Mouse (Mus musculus) Patski (cell line): ENCODE measurements around the gene Gm11992. TPM values are rescaled to one million over a fixed set of nuclear protein-coding genes. Genes with fewer than 3 reads are reported as not detected.

ENCODE experiments used
- ATAC-seq: fragments of 100-300 bp; one replicate; pipeline ENCODE4 v1.8.0; 2021
- CTCF ChIA-PET: fragments of 350-600 bp; sonication (Branson Sonifier 250); formaldehyde crosslinking; loops from one replicate; lab custom pipeline; 2022; ENCODE audit warnings: inconsistent platforms; lab: Charles Lee
- POLR2A ChIA-PET: fragments of 350-600 bp; sonication (Branson Sonifier 250); formaldehyde crosslinking; loops from one replicate; lab custom pipeline; 2022; ENCODE audit warnings: antibody characterized with exemption, inconsistent platforms; lab: Charles Lee
- DNase-seq: peaks from one replicate; pipeline ENCODE4 v3.0.0-alpha.2; 2011; ENCODE audit warnings: low read depth, low spot score
- H3K27me3 ChIP-seq: fragments of 371-371 bp; one replicate; pipeline ENCODE4 v1.5.1; 2021
- CTCF ChIP-seq: fragments of 100-300 bp; IDR thresholded peaks from one replicate; pipeline ENCODE4 v1.5.1; 2021
- in situ Hi-C: fragments of 300-500 bp; cut with MboI; formaldehyde crosslinking; loops from 3 replicates; pipeline ENCODE4 v1.11.1; 2018; ENCODE audit warnings: low pct_unique_long_range_greater_than_20kb, mixed read lengths
- polyA plus RNA-seq: library from polyadenylated mRNA; unstranded; gene quantifications from one replicate; pipeline ENCODE4 v1.2.3, GENCODE M21; 2021

The Gm11992 gene
- polyA plus RNA-seq, 1 experiment from 2014 or later: 2.6 TPM

GRCm38 (mm10) chr11:9115367-9116120 is 67.2 kb downstream of the Gm11992 start:
- in situ Hi-C loops: no loop called here
- ATAC-seq (no peak), DNase-seq (no peak)
- TF ChIP-seq CTCF: no peak
- CTCF ChIA-PET: no interaction called here
- peaks cover 39% of the 10 kb centered on the region for H3K27me3 ChIP-seq
- POLR2A ChIA-PET: no interaction called here

GRCm38 (mm10) chr11:9116121-9116520 is 67.7 kb downstream of the Gm11992 start:
- in situ Hi-C loops: no loop called here
- POLR2A ChIA-PET: no interaction called here
- H3K27me3 ChIP-seq: peaks cover 38% of the 10 kb centered on the region
- no peak for DNase-seq
- no peak for TF ChIP-seq CTCF
- CTCF ChIA-PET: no interaction called here
- no peak for ATAC-seq

GRCm38 (mm10) chr11:9116916-9117315 is 68.5 kb downstream of the Gm11992 start:
- in situ Hi-C loops: no loop called here
- no peak for DNase-seq
- H3K27me3 ChIP-seq: peaks cover 32% of the 10 kb centered on the region
- no peak for ATAC-seq
- POLR2A ChIA-PET: no interaction called here
- TF ChIP-seq CTCF: no peak
- CTCF ChIA-PET: interaction anchor here (1.0 kb wide), 1 partner anchor 17 kb away, joined by 3 read pairs; no protein-coding TSS in a partner anchor

- in situ Hi-C loops: no loop called here
- peaks cover 26% of the 10 kb centered on the region for H3K27me3 ChIP-seq
- ATAC-seq (peak; percentile 100), DNase-seq (no peak)
- ChIA-PET CTCF (interaction anchor here (1.0 kb wide), 2 partner anchors 17 to 113 kb away, joined by 3 read pairs; no protein-coding TSS in a partner anchor), POLR2A (no interaction called here)
- TF ChIP-seq CTCF: no peak
Measured at GRCm38 (mm10) chr11:9117358-9118049, 69.1 kb downstream of the Gm11992 start.

- in situ Hi-C loops: no loop called here
- DNase-seq (peak; percentile 35), ATAC-seq (peak; percentile 53)
- no peak for TF ChIP-seq CTCF
- CTCF ChIA-PET: interaction anchor here (0.9 to 1.0 kb wide), 2 partner anchors 18 to 113 kb away, joined by 3 read pairs; no protein-coding TSS in a partner anchor
- peaks cover 21% of the 10 kb centered on the region for H3K27me3 ChIP-seq
- POLR2A ChIA-PET: no interaction called here
Measured at GRCm38 (mm10) chr11:9118050-9118420, 69.6 kb downstream of the Gm11992 start, which contains the start of gene Upp1. TSS of gene Upp1 (plus strand) at chr11:9118103.

GRCm38 (mm10) chr11:9118421-9119121 is 70.2 kb downstream of the Gm11992 start:
- no peak for TF ChIP-seq CTCF
- ATAC-seq: peak; percentile 65
- H3K27me3 ChIP-seq: peaks cover 15% of the 10 kb centered on the region
- POLR2A ChIA-PET: no interaction called here
- CTCF ChIA-PET: interaction anchor here (0.9 to 1.0 kb wide), 2 partner anchors 18 to 114 kb away, joined by 3 read pairs; no protein-coding TSS in a partner anchor
- DNase-seq: no peak
- in situ Hi-C loops: no loop called here

Other genes with a start within 250 kb of the Gm11992 start
- 0.09 TPM for gene Pkd1l1, start 75.3 kb upstream of the Gm11992 start, polyA plus RNA-seq
- gene Hus1, start 37.4 kb upstream of the Gm11992 start, polyA plus RNA-seq: 10.1 TPM
- 0.47 TPM for gene Sun3, start 397 bp downstream of the Gm11992 start, polyA plus RNA-seq
- 34.6 TPM for gene Upp1, start 69.5 kb downstream of the Gm11992 start, polyA plus RNA-seq
- gene Abca13, start 143.3 kb downstream of the Gm11992 start, polyA plus RNA-seq: 0.01 TPM